ENCODE assay signal across 7 mouse cellular contexts in the genomic region with DNA sequence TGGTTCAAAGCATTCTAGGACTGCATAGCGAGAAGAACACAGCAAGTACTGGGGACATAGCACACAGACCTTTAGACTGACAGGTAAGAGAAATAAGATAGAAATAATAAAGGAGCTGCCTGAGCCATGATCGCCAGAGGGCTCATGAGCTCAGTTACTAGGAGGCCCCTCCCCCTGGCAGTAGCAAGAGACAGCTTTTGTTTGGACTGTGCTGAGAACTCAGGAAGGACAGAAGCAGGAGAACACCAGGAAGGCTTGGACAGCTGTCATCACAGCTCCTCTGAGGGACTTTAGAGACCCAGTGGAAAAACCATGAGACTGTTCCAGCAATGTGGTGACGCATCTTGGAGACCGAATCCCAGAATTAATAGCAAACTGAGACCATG.
A peak's percentile ranks its signal among the peaks of the same experiment; 100 is the strongest.
DNase-seq lines count a peak whose midpoint lies in the region; ATAC-seq and TF ChIP-seq lines count a peak whose summit lies in the region.

No protein-coding gene starts in this region.

- intact Hi-C loops in heart, adult 2 months (cut with DNase I): loop anchor here (5.0 kb wide), 2 partner anchors 39 to 89 kb away; no protein-coding TSS in a partner anchor

- 33% methylated on average over 4 of the region's 4 CpGs for WGBS in heart, adult 2 months
- 46% methylated on average over 4 of the region's 4 CpGs for WGBS in kidney, postnatal 0 days
- WGBS in midbrain, embryonic 13.5 days: 42% methylated on average over 4 of the region's 4 CpGs

- H3K4me3 ChIP-seq in G1E (ENCODE audit: low read depth, low read length): peak overlapping the region; percentile 40; the same call in 1 of the 2 replicates
- H3K4me3 ChIP-seq in heart, adult 2 months: no peak overlapping the region
- H3K4me3 ChIP-seq in kidney, postnatal 0 days (replicated peaks; ENCODE audit: low read depth, low read length): no peak overlapping the region
- no peak overlapping the region for H3K4me3 ChIP-seq in midbrain, embryonic 13.5 days (replicated peaks)

- H3K9ac ChIP-seq in heart, adult 2 months (ENCODE audit: low read depth, low read length): no peak overlapping the region; the same call in 1 of the 2 replicates
- no peak overlapping the region for H3K9ac ChIP-seq in kidney, postnatal 0 days (ENCODE audit: low read depth, low read length)
- H3K9ac ChIP-seq in midbrain, embryonic 13.5 days (replicated peaks): peak overlapping the region; percentile 4; the same call in 1 of the 2 replicates

- 0 out of 2 replicates have a peak, but pooled peaks have one; percentile 51 for TF ChIP-seq EP300 in heart, adult 2 months (IDR thresholded peaks at IDR 0.05; ENCODE audit: insufficient read depth, low read depth, low read length)

- H3K79me2 ChIP-seq in heart, adult 2 months (replicated peaks; ENCODE audit: control insufficient read depth, insufficient read depth, low read length): no peaks in the 10 kb centered on the region

- ATAC-seq in G1E (ENCODE audit: extremely low read depth, insufficient number of reproducible peaks, low FRiP score, poor library complexity, severe bottlenecking): no peak
- ATAC-seq in kidney, postnatal 0 days (replicated peaks; ENCODE audit: low FRiP score, low read depth): no peak
- ATAC-seq in midbrain, embryonic 13.5 days: peak; percentile 53; the same call in 1 of the 2 replicates

- DNase-seq in G1E (ENCODE audit: low spot score): no peak
- DNase-seq in brain, embryonic 14.5 days (ENCODE audit: low read depth): peak; percentile 78
- peak; percentile 44 to 64 for DNase-seq in heart, adult 2 months
- DNase-seq in kidney, postnatal 0 days (ENCODE audit: low spot score): peak; percentile 62
- DNase-seq in spleen, postnatal 36 days (ENCODE audit: low spot score in 2 of 2): no peak
- DNase-seq in right cerebral cortex, postnatal 36 days (ENCODE audit: low spot score in 2 of 2): no peak

- peak overlapping the region; percentile 20 for H3K27ac ChIP-seq in heart, adult 2 months
- H3K27ac ChIP-seq in kidney, postnatal 0 days: no peak overlapping the region
- H3K27ac ChIP-seq in midbrain, embryonic 13.5 days: peak overlapping the region; percentile 54

- H3K4me2 ChIP-seq in kidney, postnatal 0 days (ENCODE audit: low read length): no peak overlapping the region
- no peak overlapping the region for H3K4me2 ChIP-seq in midbrain, embryonic 13.5 days (replicated peaks)

- no peaks in the 10 kb centered on the region; the same call in 1 of the 2 replicates for H3K9me3 ChIP-seq in G1E (replicated peaks)
- H3K9me3 ChIP-seq in kidney, postnatal 0 days (replicated peaks; ENCODE audit: low read length): no peaks in the 10 kb centered on the region
- H3K9me3 ChIP-seq in midbrain, embryonic 13.5 days: no peaks in the 10 kb centered on the region

- no peak for TF ChIP-seq POLR2A in brain, embryonic 14.5 days (IDR thresholded peaks at IDR 0.05; ENCODE audit: borderline replicate concordance, extremely low read depth, insufficient read depth, insufficient read length, poor library complexity, severe bottlenecking)
- no peak for TF ChIP-seq POLR2A in heart, adult 2 months (IDR thresholded peaks at IDR 0.05; ENCODE audit: insufficient read depth, low read depth, low read length)

- H3K27me3 ChIP-seq in G1E (ENCODE audit: insufficient read depth, low read length): peaks cover 13% of the 10 kb centered on the region
- H3K27me3 ChIP-seq in heart, adult 2 months (ENCODE audit: control insufficient read depth, insufficient read depth, low read length): no peaks in the 10 kb centered on the region
- no peaks in the 10 kb centered on the region for H3K27me3 ChIP-seq in kidney, postnatal 0 days (ENCODE audit: insufficient read depth, low read length)
- peaks cover 13% of the 10 kb centered on the region for H3K27me3 ChIP-seq in midbrain, embryonic 13.5 days

- TF ChIP-seq CTCF in G1E (IDR thresholded peaks at IDR 0.05; ENCODE audit: low read depth, low read length): no peak
- TF ChIP-seq CTCF in brain, embryonic 14.5 days (IDR thresholded peaks at IDR 0.05; ENCODE audit: borderline replicate concordance, extremely low read depth, insufficient read depth, insufficient read length): no peak
- peak; percentile 50 for TF ChIP-seq CTCF in heart, adult 2 months (IDR thresholded peaks at IDR 0.05)
- peak; percentile 20; the same call in 1 of the 2 replicates for TF ChIP-seq CTCF in kidney, postnatal 0 days (IDR thresholded peaks at IDR 0.05; ENCODE audit: low read depth)

- H3K36me3 ChIP-seq in G1E (replicated peaks): peaks cover 8% of the 10 kb centered on the region
- H3K36me3 ChIP-seq in heart, adult 2 months (ENCODE audit: control insufficient read depth, insufficient read depth, low read length): no peaks in the 10 kb centered on the region
- no peaks in the 10 kb centered on the region for H3K36me3 ChIP-seq in kidney, postnatal 0 days (ENCODE audit: insufficient read depth, low read length)
- 0 out of 2 replicates have a peak, but pooled peaks cover 7% of the 10 kb centered on the region for H3K36me3 ChIP-seq in midbrain, embryonic 13.5 days

- peaks cover 59% of the 10 kb centered on the region for H3K4me1 ChIP-seq in G1E (ENCODE audit: insufficient read depth, low read depth, low read length)
- H3K4me1 ChIP-seq in heart, adult 2 months (ENCODE audit: control insufficient read depth, insufficient read depth, low read length): peaks cover 17% of the 10 kb centered on the region
- peaks cover 6% of the 10 kb centered on the region; the same call in 1 of the 2 replicates for H3K4me1 ChIP-seq in kidney, postnatal 0 days (replicated peaks; ENCODE audit: insufficient read depth, low read length)
- H3K4me1 ChIP-seq in midbrain, embryonic 13.5 days (replicated peaks): peaks cover 17% of the 10 kb centered on the region

Comparison
In these comparisons a context has a peak if more than half of its experiments do, and no peak if none do; other contexts are left out.
1. DNase-seq: peak in brain, embryonic 14.5 days (single experiment), heart, adult 2 months (2 of 2) and kidney, postnatal 0 days (single experiment); none in G1E (single experiment), spleen, postnatal 36 days (0 of 2) and right cerebral cortex, postnatal 36 days (0 of 2).
2. CTCF ChIP-seq: peak in heart, adult 2 months (single experiment) and kidney, postnatal 0 days (single experiment); none in G1E (single experiment) and brain, embryonic 14.5 days (single experiment).